Mouse (Mus musculus) limb, embryonic 12.5 days (tissue): ENCODE data around the gene Lars2. TPM values are rescaled to one million over a fixed set of nuclear protein-coding genes. Genes with fewer than 3 reads are reported as not detected.
"Not testable (repeated sequence)": the region's sequence is repeated elsewhere in the genome, so short reads cannot be mapped to it uniquely, and the experiment has no call there.

Experiments
- ATAC-seq: fragments of 200-750 bp; cut with Nextera tagmentation; 2 replicates; pipeline ENCODE4 v1.8.0; 2017; ENCODE audit warnings: low read depth, moderate TSS enrichment; ENCODE audit not compliant: insufficient number of reproducible peaks, insufficient read depth, low FRiP score, low TSS enrichment
- H3K27ac ChIP-seq: fragments of 300-500 bp; sonication (generic); 2 replicates; pipeline ENCODE4 v1.5.1; 2016; ENCODE audit warnings: mild to moderate bottlenecking, moderate library complexity
- H3K27me3 ChIP-seq: fragments of 300-500 bp; sonication (generic); 2 replicates; pipeline ENCODE4 v1.6.1; 2016; ENCODE audit warnings: mild to moderate bottlenecking, moderate library complexity
- H3K36me3 ChIP-seq: fragments of 300-500 bp; sonication (generic); 2 replicates; pipeline ENCODE4 v1.6.1; 2016; ENCODE audit warnings: mild to moderate bottlenecking, moderate library complexity
- H3K4me1 ChIP-seq: fragments of 300-500 bp; sonication (generic); replicated peaks from 2 replicates; pipeline ENCODE4 v1.6.1; 2016
- H3K4me2 ChIP-seq: fragments of 300-500 bp; sonication (generic); 2 replicates; pipeline ENCODE4 v1.6.1; 2016; ENCODE audit warnings: mild to moderate bottlenecking, moderate library complexity
- H3K4me3 ChIP-seq: fragments of 300-500 bp; sonication (generic); replicated peaks from 2 replicates; pipeline ENCODE4 v1.5.1; 2016; ENCODE audit warnings: mild to moderate bottlenecking
- H3K9ac ChIP-seq: fragments of 300-500 bp; sonication (generic); replicated peaks from 2 replicates; pipeline ENCODE4 v1.6.1; 2016; ENCODE audit warnings: mild to moderate bottlenecking, moderate library complexity
- H3K9me3 ChIP-seq: fragments of 300-500 bp; sonication (generic); 2 replicates; pipeline ENCODE4 v1.6.1; 2016; ENCODE audit warnings: mild to moderate bottlenecking, moderate library complexity
- WGBS: fragments of 180-500 bp; shearing (Covaris S2); methylation state at CpG from one replicate; pipeline ENCODE4 v1.1.7; 2016; 5-methylcytosine and 5-hydroxymethylcytosine counted together
- polyA plus RNA-seq: library from polyadenylated mRNA; unstranded; fragments of >200 nt; fragmentation: Nextera tagmentation; extraction: Ambion mirVana; gene quantifications from 2 replicates; pipeline ENCODE4 v1.2.1, GENCODE M21; 2016

Lars2 gene
- polyA plus RNA-seq, 1 experiment from 2014 or later, result 1,204 TPM

- Histone ChIP-seq H3K27ac (no peak overlapping the region), H3K36me3 (no peaks in the 10 kb centered on the region), H3K27me3 (no peaks in the 10 kb centered on the region), H3K9me3 (no peaks in the 10 kb centered on the region), H3K4me1 (no peaks in the 10 kb centered on the region), H3K4me2 (no peak overlapping the region), H3K9ac (no peak overlapping the region), H3K4me3 (no peak overlapping the region)
- WGBS, result 66% methylated on average over 3 of the region's 3 CpGs
- no peak for ATAC-seq
Measured at GRCm38 (mm10) chr9:123359981-123360380, 6.7 kb upstream of the Lars2 start.

GRCm38 (mm10) chr9:123365353-123365752 lies 1.4 kb upstream of the Lars2 start:
- H3K27me3 ChIP-seq, result no peaks in the 10 kb centered on the region

GRCm38 (mm10) chr9:123365942-123366707 lies 602 bp upstream of the Lars2 start:
- H3K4me1 ChIP-seq, result 0 out of 2 replicates have a peak, but pooled peaks cover 4% of the 10 kb centered on the region
- H3K4me3 ChIP-seq, result peak overlapping the region; percentile 80
- no peaks in the 10 kb centered on the region for H3K9me3 ChIP-seq
- 28% methylated on average over 9 of the region's 9 CpGs for WGBS
- H3K36me3 ChIP-seq, result no peaks in the 10 kb centered on the region
- peak; percentile 57 for ATAC-seq
- peak overlapping the region; percentile 35; the same call in 1 of the 2 replicates for H3K9ac ChIP-seq
- H3K4me2 ChIP-seq, result peak overlapping the region; percentile 75
- H3K27me3 ChIP-seq, result no peaks in the 10 kb centered on the region
- H3K27ac ChIP-seq, result no peak overlapping the region

More at GRCm38 (mm10) chr9:123365353-123365752, 1.4 kb upstream of the Lars2 start:
- Histone ChIP-seq H3K4me1 (0 out of 2 replicates have a peak, but pooled peaks cover 4% of the 10 kb centered on the region), H3K36me3 (no peaks in the 10 kb centered on the region), H3K4me3 (no peak overlapping the region), H3K9ac (no peak overlapping the region), H3K4me2 (no peak overlapping the region), H3K9me3 (no peaks in the 10 kb centered on the region), H3K27ac (no peak overlapping the region)
- 75% methylated on average over 1 of the region's 1 CpGs for WGBS
- no peak for ATAC-seq

- peaks cover 10% of the 10 kb centered on the region for H3K36me3 ChIP-seq
- peak overlapping the region; percentile 80 for H3K4me3 ChIP-seq
- peak overlapping the region; percentile 91; the same call in 1 of the 2 replicates for H3K27ac ChIP-seq
- H3K4me2 ChIP-seq, result peak overlapping the region; percentile 75
- no peaks in the 10 kb centered on the region for H3K27me3 ChIP-seq
- H3K9ac ChIP-seq, result no peak overlapping the region
- H3K4me1 ChIP-seq, result 0 out of 2 replicates have a peak, but pooled peaks cover 4% of the 10 kb centered on the region
- ATAC-seq, result no peak
- H3K9me3 ChIP-seq, result no peaks in the 10 kb centered on the region
Measured at GRCm38 (mm10) chr9:123367636-123368035, 909 bp downstream of the Lars2 start.

GRCm38 (mm10) chr9:123382399-123382798 lies 15.7 kb downstream of the Lars2 start:
- H3K4me1 ChIP-seq, result peaks cover 35% of the 10 kb centered on the region
- ATAC-seq, result peak; percentile 85; the same call in 1 of the 2 replicates
- no peaks in the 10 kb centered on the region for H3K9me3 ChIP-seq
- H3K27ac ChIP-seq, result peak overlapping the region; percentile 66; the same call in 1 of the 2 replicates
- WGBS, result 22% methylated on average over 5 of the region's 5 CpGs
- H3K36me3 ChIP-seq, result peaks cover 15% of the 10 kb centered on the region
- H3K27me3 ChIP-seq, result no peaks in the 10 kb centered on the region
- no peak overlapping the region for H3K4me3 ChIP-seq
- peak overlapping the region; percentile 8; the same call in 1 of the 2 replicates for H3K4me2 ChIP-seq
- H3K9ac ChIP-seq, result no peak overlapping the region

DNA sequence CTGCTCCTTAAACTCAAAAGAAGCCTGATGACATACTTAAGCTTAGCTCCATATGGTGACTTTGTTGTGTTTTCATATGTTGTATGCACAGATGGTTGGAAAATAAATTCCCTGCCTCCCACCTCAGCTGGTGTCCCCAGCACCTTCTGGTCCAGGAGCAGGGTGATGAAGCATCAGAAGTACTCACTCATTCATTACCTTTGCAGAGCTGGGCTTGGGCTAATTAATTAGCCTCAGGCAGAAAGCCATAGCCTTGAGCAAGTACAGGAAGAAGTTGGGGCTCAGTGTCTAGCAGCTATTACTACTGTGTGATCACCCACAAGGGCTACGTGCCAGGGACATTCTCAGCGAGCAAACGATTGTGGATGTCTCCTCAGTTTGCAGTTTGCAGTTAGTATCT lies 18.0 kb downstream of the Lars2 start:
- Histone ChIP-seq H3K4me3 (no peak overlapping the region), H3K4me1 (peaks cover 35% of the 10 kb centered on the region), H3K9me3 (no peaks in the 10 kb centered on the region), H3K4me2 (no peak overlapping the region), H3K27me3 (no peaks in the 10 kb centered on the region), H3K9ac (no peak overlapping the region), H3K36me3 (peaks cover 8% of the 10 kb centered on the region), H3K27ac (peak overlapping the region; percentile 17; the same call in 1 of the 2 replicates)
- ATAC-seq, result no peak
- 74% methylated on average over 3 of the region's 3 CpGs for WGBS

DNA sequence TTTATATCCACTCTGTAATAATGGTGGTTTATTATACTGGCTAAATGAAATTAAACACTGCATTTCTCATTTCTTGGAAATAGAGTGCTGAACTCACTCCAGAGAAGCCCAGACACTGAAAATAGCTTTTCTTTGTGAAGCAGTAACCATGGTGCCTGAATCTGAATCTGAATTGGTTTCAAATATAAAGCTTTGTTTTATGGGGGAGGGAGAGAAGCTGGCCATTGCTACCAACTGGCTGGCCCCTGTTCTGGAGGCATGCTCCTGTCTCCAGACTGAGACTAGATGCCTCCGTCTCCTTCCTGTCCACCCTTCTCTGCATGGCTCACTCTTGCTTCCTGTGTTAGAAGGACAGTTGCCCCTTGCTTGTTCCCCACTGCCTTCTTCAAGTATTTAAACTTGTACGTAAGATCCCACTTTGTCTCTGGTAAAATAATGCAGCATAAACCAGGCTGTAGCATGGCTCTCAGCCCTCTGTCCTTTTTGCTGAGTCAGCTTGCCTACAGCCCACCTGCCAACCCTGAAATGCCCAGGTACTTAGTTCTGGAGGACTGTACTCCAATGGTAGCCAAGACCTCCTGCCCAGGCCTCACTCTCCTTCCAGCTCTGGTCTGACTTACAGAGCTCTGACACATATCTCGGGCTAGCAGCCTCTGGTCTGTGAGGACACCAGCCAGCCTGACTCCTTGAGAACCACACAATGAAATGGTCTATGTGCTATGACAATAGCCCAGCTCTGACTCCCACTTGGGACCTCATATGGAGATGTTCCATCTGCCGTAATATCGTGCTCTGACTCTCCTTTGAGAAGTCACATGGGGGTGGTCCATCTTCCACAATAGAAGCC lies 18.8 kb downstream of the Lars2 start:
- H3K4me1 ChIP-seq, result peaks cover 35% of the 10 kb centered on the region
- H3K9ac ChIP-seq, result no peak overlapping the region
- 88% methylated on average over 5 of the region's 5 CpGs for WGBS
- no peak for ATAC-seq
- no peaks in the 10 kb centered on the region for H3K27me3 ChIP-seq
- H3K36me3 ChIP-seq, result peaks cover 11% of the 10 kb centered on the region
- peak overlapping the region; percentile 50; the same call in 1 of the 2 replicates for H3K27ac ChIP-seq
- no peak overlapping the region for H3K4me3 ChIP-seq
- no peaks in the 10 kb centered on the region for H3K9me3 ChIP-seq
- H3K4me2 ChIP-seq, result no peak overlapping the region

DNA sequence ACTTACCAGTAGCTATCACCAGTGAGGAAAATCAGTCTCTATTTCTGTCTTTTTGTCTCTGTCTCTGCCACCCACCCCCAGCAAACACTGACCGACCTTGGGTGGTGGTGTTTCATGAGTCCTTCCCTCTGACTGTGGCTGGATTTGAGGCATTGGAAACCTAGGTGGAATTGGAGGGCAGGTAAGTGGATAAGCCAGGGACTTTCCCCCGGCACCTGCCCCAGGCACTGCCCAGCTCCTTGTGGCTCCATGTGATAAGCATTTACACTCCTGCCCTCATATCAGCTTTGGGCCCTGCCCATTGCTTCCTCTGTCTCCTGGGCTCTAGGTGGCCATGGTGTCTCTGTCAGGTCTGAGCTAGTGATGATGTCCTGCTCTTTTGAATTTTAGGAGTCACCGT lies 19.6 kb downstream of the Lars2 start:
- Histone ChIP-seq H3K36me3 (peaks cover 11% of the 10 kb centered on the region), H3K9ac (no peak overlapping the region), H3K27ac (no peak overlapping the region), H3K4me2 (no peak overlapping the region), H3K4me3 (no peak overlapping the region), H3K27me3 (no peaks in the 10 kb centered on the region), H3K9me3 (no peaks in the 10 kb centered on the region), H3K4me1 (peaks cover 35% of the 10 kb centered on the region)
- WGBS, result 93% methylated on average over 3 of the region's 3 CpGs
- no peak for ATAC-seq

GRCm38 (mm10) chr9:123388087-123389007 lies 21.6 kb downstream of the Lars2 start:
- H3K9me3 ChIP-seq, H3K4me2 ChIP-seq, H3K4me3 ChIP-seq, H3K9ac ChIP-seq, ATAC-seq, H3K27ac ChIP-seq, H3K27me3 ChIP-seq: not testable (repeated sequence)
- peaks cover 19% of the 10 kb centered on the region for H3K4me1 ChIP-seq
- 94% methylated on average over 18 of the region's 21 CpGs for WGBS
- peaks cover 11% of the 10 kb centered on the region for H3K36me3 ChIP-seq

- peaks cover 8% of the 10 kb centered on the region; the same call in 1 of the 2 replicates for H3K4me1 ChIP-seq
- H3K9ac ChIP-seq, result no peak overlapping the region
- H3K4me2 ChIP-seq, result no peak overlapping the region
- H3K9me3 ChIP-seq, result no peaks in the 10 kb centered on the region
- no peak for ATAC-seq
- no peak overlapping the region for H3K27ac ChIP-seq
- H3K36me3 ChIP-seq, result peaks cover 11% of the 10 kb centered on the region
- WGBS, result 79% methylated on average over 5 of the region's 5 CpGs
- no peaks in the 10 kb centered on the region for H3K27me3 ChIP-seq
- H3K4me3 ChIP-seq, result no peak overlapping the region
Measured at GRCm38 (mm10) chr9:123391140-123391849, 24.6 kb downstream of the Lars2 start.
